Mouse (Mus musculus) adrenal gland, postnatal 36 days (tissue): Measurements from ENCODE around the gene Tmem135. TPM values are rescaled to one million over a fixed set of nuclear protein-coding genes. Genes with fewer than 3 reads are reported as not detected.
A peak's percentile ranks its signal among the peaks of the same experiment; 100 is the strongest.

Source experiments
- DNase-seq, 2 experiments: peaks; one replicate each; pipeline ENCODE4 v3.0.0; 2021; ENCODE audit warnings: mixed read lengths in 1 of 2
- total RNA-seq, 2 experiments: library from RNA; stranded (reverse); gene quantifications; 2 replicates each; pipeline ENCODE4 v1.2.3; 2021

Tmem135 gene
- total RNA-seq, 2 experiments from 2014 or later: 85.2 to 126 TPM

DNA sequence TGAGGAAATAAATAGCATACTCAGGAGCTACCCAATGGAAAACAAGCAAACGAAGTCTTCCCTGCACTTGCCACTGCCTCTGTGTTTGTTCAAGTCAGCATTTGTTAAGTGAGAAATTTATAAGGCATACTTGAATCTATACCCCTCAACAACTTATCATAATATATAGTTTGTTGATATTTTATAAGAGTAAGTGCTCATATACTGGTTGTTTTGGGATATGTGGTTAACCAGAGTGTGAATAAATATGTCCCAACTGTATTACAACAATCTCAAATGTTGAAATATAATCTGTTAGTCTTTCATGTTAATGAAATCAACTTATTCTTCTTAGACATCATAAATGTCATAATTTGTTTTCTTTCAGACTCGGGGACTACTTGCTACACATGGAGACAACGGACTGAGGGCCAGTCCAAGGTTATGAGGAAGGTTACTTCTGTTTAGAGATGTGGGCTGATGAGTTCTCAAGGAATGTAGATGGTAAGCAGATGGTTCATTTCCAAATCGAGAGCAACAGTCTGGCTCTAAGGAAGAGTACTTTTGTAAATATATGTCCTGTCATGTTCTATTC is 152.1 kb downstream of the Tmem135 start:
- DNase-seq: no peak

DNA sequence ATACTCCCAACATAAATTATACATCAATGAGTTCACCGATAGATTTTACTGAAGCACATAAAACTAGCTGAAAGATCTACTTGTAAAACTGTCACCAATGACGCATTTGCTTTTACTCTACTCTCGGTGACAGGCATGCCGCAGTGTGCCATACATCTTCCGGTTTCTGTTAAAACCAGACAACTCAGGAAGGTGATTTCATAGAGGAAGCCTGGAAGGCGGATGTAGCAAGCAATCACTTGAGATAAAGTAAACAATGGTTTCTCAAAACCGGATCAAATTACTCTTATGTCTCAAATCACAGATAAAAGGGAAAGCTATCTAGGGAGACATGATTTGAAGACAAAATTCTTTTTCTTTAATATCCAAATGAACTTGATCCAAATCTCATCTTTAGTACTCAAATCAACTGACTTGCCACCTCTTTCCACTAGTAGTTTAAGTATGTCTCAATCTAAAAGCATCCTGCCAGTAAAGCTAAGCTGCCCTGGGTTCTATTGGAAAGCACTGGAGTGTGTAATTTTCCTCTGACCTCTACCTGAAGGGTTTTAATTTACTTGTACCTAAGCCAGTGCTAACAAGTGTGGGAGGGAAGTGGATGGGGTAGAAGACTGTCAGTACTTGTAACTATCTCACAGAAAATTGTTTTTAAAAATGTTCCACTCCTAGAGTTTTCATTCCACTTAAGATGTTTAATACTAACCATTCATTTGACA is 155.7 kb downstream of the Tmem135 start:
- no peak for DNase-seq

DNA sequence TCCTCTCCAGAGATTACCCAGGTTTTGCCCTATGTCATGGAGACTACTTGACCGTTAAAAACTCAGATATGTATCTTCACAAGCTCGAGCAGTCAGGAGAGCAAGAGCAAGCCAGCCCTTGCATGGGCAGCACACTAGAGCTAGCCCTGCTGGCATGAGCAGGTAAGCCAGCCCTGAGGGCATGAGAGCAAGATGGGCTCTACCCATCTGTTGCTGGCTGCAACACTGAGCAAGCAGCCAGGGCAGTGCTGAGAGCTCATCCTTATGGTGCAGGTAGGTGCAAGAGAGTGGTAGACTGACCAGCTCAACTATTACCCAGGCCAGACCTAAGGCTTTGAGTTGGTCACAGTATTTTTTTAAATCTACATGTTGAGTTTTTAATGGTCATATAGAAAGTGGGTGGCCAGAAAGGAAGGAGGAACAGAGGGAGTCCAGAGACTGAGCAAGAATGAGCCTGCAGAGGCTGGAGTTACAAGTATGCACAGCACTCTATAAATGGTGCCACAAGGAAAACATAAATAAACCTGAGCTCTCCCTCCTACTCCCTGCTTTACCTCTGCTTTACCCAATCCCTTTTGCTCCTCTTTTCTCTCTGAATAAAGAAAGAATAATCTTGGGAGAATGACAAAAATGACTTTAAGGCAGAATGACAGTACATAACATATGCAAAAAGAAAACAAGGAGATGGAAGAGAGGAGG is 156.9 kb downstream of the Tmem135 start:
- no peak for DNase-seq

DNA sequence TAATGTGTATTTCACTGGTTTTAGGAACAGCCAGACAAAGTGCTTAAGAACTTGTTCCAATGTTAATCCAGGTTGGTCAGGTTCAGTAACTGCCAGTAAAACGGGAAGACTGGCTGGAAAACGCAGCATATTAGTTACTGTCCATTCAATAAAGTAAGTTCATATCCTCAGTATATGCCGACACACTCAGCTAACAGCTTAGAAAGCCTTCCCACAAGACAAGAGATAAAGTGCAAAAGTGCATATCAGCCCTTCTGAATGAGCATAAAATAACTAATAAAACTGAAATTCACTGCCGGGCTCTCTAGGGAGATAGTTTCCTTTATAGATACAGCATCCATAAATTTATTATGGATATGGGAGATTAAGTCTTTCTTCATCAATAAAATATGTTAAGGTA is 161.5 kb downstream of the Tmem135 start:
- no peak for DNase-seq

DNA sequence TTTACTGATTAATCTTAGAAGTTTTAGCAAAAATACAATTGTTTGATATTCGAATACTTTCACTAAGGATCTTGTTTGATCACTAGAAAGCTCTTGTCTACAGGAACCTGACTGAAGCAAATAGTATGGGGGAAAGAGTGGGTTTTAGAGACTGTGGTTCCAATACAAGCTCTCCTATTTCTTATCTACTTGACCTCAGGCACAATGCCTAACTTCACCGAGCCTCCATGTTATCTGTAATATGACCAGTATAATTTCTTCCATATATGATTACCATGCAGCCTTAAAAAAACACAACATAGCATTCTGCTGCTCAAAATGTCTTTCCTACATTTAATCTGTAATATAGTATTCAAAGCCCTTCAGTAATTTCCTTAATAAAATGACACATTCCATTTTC is 161.9 kb downstream of the Tmem135 start:
- DNase-seq: no peak

GRCm38 (mm10) chr7:89239592-89239991 is 164.4 kb downstream of the Tmem135 start:
- DNase-seq: no peak

GRCm38 (mm10) chr7:89236592-89236991 is 167.4 kb downstream of the Tmem135 start:
- DNase-seq: no peak

DNA sequence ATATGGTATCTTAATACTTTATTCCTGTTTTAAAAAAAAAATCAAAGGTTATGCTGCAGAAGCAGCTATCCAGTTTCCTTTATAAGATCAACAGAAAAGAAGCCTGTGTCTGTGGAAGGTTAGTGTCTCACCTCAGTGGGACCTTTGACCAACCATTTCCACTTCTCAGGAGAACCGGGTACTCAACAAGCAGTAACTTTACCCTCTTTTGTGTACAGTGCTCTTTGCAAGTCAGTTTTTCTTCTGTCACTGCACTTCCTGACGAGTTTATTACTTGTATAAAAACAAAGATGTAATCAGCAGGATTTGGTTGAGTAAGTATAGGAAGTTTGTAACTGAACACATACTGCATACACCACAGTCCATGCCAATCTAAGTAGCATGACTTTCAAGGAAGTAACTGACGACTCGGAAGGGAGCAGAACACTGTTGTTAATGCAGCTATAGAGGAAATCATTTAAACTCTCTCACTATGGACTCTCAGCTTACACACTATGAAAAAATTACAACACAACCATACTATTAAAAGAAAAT is 168.0 kb downstream of the Tmem135 start:
- no peak for DNase-seq

GRCm38 (mm10) chr7:89232499-89233145 is 171.4 kb downstream of the Tmem135 start:
- no peak for DNase-seq

- DNase-seq: peak; percentile 8 to 21
Observed at GRCm38 (mm10) chr7:89231200-89231790, 172.7 kb downstream of the Tmem135 start.

DNA sequence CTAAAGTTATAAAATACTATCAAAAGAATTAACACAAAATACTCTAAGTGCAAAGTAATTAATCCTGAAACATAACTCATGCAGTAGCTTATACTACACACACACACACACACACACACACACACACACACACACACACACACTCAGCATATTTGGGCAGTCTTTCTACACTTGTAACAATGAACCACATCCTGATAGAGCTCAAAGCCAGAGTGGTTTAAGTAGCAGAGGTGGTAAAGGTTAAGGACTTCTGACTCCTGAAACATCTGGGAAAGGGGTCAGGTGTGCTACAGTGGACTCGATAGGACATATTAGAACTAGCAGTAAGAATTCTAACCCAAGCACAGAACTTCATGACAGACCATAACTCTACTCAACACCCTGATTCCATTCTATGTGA is 181.4 kb downstream of the Tmem135 start:
- no peak for DNase-seq

DNA sequence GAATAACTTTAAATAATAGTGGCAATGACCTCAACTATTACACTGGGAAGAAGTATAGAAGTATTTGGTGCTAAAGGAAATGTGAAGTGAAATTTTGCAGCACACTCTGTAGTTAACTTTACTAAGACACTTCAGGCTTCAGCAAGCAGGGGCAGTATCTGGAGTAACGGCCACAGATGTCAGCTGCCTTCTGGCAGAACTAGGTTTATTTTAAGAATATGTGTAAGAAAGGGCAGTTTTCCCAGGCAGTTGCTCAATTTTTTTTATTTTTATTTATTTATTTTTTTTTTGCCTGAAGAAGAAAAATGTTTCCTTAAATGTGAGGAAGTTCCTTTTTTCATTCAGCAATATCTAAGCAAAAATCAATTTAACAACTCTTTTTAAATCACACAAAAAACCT is 187.4 kb downstream of the Tmem135 start:
- DNase-seq: no peak

GRCm38 (mm10) chr7:89216118-89216517 is 187.9 kb downstream of the Tmem135 start:
- no peak for DNase-seq

DNA sequence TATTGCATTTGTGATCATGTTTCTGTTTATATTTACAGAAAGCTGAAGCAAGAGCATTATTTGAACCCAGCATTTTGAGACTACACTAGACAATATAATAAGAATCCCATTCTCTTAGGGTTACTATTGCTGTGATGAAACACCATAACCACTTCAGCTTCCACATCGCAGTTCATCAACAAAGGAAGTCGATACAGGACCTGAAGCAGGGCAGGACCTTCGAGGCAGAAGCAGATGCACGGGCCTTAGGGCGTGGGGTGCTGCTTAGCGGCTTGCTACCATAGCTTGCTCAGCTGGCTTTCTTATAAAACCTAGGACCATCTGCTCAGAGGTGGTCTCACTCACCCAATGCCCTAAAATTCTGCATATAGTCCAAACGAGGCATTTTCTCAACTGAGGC is 188.3 kb downstream of the Tmem135 start:
- no peak for DNase-seq

DNA sequence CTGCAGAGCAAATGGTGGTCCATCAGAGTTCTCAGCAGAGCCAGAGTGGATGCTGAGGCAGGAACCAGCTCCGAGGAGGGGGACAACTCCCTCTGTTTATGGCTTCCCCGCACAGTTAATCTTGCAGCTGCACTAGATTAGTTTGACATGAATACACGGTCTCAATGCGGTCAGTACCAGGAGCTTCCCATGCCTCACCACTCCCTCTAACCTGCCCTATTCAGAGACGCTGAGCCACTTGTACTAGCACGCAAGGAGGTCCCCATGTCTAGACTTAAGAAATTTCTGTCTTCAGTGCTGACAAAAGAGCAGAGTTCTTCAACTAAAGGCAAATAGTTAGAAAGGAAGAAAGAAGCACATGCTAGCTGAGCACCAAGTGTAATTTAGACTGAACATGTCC is 193.5 kb downstream of the Tmem135 start:
- no peak for DNase-seq

GRCm38 (mm10) chr7:89206165-89206564 is 197.9 kb downstream of the Tmem135 start:
- no peak for DNase-seq

DNA sequence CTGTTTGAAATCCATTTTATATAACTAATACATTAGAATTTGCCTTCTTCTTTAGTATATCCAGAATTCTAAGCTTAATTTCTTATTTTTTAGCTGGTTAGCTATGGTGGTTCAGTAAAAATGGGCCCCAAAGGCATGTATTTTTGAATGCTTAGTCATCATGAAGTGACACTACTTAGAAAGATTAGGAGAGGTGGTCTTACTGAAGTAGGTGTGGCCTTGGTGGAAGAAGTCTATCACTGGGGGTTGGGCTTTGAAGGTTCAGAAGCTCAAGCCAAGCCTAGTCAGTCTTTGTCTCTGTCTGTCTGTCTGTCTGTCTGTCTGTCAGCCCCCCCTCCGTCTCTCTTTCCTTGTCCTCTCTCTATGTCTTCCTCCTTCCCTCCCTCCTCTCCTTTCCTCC is 198.6 kb downstream of the Tmem135 start:
- DNase-seq: no peak

- no peak for DNase-seq
Observed at GRCm38 (mm10) chr7:89203144-89203543, 200.9 kb downstream of the Tmem135 start.

GRCm38 (mm10) chr7:89201954-89202353 is 202.1 kb downstream of the Tmem135 start:
- DNase-seq: no peak

- DNase-seq: no peak
Observed at GRCm38 (mm10) chr7:89198499-89198898, 205.5 kb downstream of the Tmem135 start.

- no peak for DNase-seq
Observed at GRCm38 (mm10) chr7:89193459-89193858, 210.6 kb downstream of the Tmem135 start.

GRCm38 (mm10) chr7:89183928-89184327 is 220.1 kb downstream of the Tmem135 start:
- no peak for DNase-seq
